Mouse (Mus musculus) brain, adult 2 months (tissue): ENCODE measurements around the gene Zfp958.
A peak's percentile ranks its signal among the peaks of the same experiment; 100 is the strongest.
"Not testable (repeated sequence)": the region's sequence is repeated elsewhere in the genome, so short reads cannot be mapped to it uniquely, and the experiment has no call there.

ENCODE experiments used
- DNase-seq: peaks from one replicate; pipeline ENCODE4 v3.0.0; 2011; ENCODE audit warnings: low read depth, low spot score

Zfp958 gene

DNA sequence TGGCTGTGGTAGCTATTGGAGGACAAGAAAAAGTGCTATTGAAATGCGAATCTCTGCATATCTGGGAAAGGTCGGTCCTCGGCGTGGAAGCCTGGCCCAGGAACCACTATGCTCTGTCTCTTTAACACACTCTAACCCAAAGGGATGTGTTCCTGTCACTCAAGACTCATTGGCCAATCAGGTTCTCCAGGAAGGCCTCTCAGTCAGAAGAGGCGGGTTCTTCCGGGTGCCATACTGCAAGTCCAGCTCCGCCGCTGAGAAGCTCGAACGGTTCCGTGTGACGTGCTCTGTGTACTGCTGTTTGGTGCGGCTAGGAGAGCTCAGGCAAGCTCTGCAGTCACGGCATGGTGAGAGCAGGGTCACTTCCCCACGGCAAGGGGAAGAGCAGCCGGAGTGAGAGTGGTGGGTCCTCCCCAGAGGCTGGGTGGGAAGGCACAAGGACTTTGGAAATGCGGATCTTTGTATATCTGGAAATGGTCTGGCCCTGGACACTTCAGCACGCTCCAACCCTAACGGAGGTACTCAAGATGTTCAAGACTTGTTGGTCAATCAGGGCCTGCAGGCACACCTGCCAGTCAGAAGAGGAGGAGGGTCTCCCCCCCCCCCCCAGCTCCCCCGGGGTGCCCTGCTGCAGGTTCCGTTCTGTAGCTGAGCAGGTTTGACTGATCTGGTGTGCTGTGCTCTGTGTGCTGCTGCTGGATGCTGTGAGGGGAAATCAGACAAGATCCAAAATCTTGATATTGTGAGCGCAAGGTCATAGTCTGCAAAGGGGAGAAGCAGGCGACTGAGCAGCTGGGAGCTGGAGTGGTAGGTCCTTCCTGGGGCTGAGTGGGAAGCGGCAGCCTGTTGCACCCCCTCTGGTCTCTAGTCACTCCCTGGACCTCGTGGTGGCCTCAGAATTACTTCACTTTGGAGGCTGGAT lies at the start of gene Zfp958:
Zfp958 (plus strand) TSS at position 236 of the 922 bp plus-strand sequence.
- peak; percentile 99 for DNase-seq

- DNase-seq = no peak
Observed at GRCm38 (mm10) chr8:4581986-4582385, 31.0 kb upstream of the Zfp958 start.

- DNase-seq = peak; percentile 5
Observed at GRCm38 (mm10) chr8:4582754-4583178, 30.2 kb upstream of the Zfp958 start.

- no peak for DNase-seq
Observed at GRCm38 (mm10) chr8:4584660-4585059, 28.3 kb upstream of the Zfp958 start.

GRCm38 (mm10) chr8:4586356-4586755 lies 26.6 kb upstream of the Zfp958 start:
- DNase-seq = no peak

DNA sequence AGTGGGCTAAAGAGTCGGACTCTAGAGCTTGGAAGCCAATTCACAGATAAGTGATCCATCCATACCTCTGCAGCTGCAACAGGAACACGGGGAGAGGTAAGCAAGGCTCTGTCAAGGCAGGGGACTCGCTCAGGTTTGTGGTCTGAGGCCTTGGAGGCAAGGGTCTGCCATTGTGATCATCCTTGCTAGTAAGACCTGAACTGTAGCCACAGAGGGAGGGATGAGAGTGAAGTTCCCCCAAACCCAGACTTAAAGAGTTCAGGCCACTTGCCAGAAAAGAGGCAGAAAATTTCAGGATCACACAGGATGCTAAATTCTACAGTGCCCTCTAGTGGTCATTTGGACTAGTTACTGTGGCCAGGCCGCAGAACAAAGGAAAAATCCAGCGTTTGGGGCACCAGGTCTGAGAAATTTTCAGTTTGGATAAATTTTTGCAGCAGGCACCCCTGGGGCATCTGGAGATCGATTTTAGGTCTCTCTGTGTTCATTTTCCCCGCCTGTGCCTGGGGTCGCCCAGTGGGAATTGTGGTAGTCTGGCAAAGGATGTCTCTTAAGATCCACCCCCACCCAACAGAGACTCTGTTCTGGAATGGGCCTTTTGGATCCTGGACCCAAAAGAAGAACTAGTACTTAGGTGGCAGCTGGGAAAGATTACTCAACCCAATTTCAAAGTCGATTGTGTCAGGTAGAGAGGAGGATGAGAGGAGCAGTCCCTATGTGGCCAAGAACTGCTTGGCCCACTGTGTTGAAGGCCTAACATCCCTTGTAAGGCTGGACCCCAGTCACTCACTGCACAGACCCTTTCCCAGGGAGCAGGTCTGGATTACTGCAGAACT lies 24.6 kb upstream of the Zfp958 start:
- DNase-seq = peak; percentile 75

GRCm38 (mm10) chr8:4608896-4609295 lies 4.1 kb upstream of the Zfp958 start:
- no peak for DNase-seq

GRCm38 (mm10) chr8:4611626-4612175 lies 1.3 kb upstream of the Zfp958 start:
- DNase-seq = not testable (repeated sequence)

DNA sequence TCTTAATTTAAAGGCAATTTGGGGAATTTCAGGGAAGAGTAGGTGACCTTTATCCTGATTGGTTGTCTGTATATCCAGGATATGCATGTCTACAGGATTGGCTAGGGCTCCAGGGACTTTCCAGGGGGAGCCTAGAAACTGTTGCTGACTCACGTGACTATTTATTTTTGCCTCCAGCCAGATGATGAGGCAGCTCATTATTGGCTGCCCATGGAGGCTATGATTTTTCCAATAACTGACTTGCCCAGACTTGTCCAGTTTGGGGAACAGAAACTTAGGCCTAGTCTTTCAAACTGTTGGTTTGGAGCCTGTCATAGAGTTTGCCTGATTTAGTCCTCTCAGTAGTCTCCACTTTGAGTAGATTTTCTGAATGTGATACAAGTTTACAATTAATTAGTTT lies 14.4 kb downstream of the Zfp958 start:
- no peak for DNase-seq

DNA sequence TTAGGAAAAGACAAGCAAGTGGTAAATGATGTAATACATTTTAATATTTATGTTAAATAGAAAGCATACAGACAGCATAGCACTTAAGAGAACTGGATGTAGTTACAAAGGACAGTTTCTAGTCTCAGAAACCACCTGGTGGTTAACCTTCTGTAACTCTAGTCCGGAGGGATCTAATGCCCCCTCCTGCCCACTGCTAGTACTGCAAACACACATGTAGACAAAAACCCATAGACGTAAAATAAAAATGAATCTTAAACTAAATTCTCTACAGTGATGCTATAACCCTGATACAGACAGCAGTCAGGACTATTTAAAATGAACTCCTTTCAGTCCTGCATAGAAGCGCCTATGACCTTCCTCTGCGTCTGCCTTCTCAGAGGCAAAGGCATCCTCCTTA lies 24.1 kb downstream of the Zfp958 start:
- no peak for DNase-seq

DNA sequence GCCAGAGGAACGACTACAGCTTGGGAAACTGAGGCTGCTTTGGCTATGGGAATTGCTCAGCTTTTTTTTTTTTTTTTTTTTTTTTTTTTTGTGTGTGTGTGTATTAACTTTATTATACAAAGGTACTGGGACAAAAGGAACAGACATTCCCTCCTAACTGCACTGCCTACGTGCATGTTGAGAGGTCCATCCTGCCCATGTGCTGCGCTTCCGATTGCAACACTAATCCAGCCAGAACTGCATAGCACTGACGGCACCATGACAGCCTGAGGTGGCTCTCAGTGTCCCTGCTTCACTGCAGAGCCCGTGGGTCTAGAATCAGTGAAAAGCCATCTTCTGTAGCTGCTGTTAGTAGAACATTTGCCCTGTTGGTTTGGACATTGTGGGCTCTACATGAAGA lies 30.0 kb downstream of the Zfp958 start:
- DNase-seq = not testable (repeated sequence)

GRCm38 (mm10) chr8:4656536-4656935 lies 43.6 kb downstream of the Zfp958 start:
- peak; percentile 46 for DNase-seq

GRCm38 (mm10) chr8:4675191-4676003 lies 62.4 kb downstream of the Zfp958 start:
- peak; percentile 1 for DNase-seq

DNA sequence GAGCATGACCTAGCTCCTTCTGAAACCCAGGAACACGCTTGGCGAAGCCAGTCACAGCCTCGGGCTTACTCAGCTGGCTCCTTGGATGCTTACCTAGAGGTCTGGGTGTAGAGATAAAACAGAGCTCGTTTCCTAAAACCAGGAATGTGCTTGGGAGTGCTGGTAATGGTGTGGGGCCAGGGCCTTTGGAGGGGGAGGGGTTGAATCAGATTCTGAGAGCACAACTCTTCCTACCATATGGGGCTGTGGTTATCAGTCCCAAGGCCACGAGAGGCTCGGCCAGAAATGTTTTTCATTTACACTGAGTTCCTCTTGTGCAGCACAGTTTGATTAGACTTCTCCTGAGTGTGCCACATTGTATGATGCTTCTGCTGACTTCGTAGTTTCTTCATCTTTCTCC lies 63.6 kb downstream of the Zfp958 start:
- no peak for DNase-seq

DNA sequence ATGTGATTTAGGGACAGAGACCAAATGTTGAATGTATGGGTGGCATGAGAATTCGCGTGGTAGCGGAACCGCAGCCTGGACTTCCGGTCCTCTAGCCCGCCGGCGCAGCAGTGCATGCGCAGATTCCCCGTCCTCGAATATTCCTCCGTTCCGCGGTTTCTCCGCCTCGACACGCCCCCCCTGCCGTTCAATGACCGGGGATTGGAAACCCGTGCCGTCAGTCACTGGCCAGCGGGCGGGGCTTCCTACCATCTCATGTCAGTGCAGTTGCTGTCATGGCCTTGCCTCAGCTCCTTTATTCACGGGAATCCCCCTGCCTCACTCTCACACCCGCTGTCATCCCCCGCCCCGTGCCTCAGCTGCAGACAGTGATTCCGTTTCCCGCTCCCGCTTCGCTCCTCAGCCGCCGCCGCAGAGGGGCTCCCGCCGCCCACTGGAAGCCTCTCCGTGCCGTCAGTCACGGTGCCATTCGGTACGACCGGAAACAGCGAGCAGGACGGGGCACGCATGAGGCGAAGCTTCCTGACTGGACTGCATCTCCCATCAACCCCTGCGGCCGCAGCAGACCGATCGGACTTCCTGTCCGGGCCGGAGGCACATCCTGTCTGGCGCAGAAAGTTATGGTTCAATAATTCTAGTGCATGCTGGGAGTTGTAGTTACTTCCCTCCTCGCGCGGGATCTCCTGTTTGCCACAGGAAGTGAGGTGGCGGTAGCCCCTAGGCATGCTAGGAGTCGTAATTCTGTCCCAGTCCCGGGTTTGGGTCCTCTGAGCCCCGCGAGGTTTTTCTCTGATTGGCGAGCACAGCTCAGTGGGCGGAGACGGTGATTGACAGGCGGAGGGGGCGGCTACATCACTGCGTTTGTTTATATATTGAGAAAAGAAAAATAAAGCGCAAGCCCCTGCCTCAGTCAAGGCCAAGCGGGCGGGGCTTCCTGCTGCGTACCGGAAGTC lies 64.6 kb downstream of the Zfp958 start:
- DNase-seq = peak; percentile 100

GRCm38 (mm10) chr8:4678218-4678907 lies 65.4 kb downstream of the Zfp958 start:
- peak; percentile 94 for DNase-seq

- DNase-seq = peak; percentile 21
Observed at GRCm38 (mm10) chr8:4678908-4679545, 66.1 kb downstream of the Zfp958 start.

- peak; percentile 1 for DNase-seq
Observed at GRCm38 (mm10) chr8:4679796-4680195, 66.8 kb downstream of the Zfp958 start.
